Mouse (Mus musculus) brain, embryonic 14.5 days (tissue): Measurements from ENCODE around the gene Mpp2.

Source experiments
- CTCF ChIP-seq: fragments of 200-500 bp; IDR thresholded peaks from 2 replicates; pipeline ENCODE4 v1.5.1; 2012; ENCODE audit warnings: inconsistent platforms, mild to moderate bottlenecking, moderate library complexity, borderline replicate concordance; ENCODE audit not compliant: insufficient read depth, insufficient read length; ENCODE audit errors: extremely low read depth
- POLR2A ChIP-seq: fragments of 200-500 bp; IDR thresholded peaks from 2 replicates; pipeline ENCODE4 v1.6.1; 2012; ENCODE audit warnings: mild to moderate bottlenecking, inconsistent platforms, borderline replicate concordance; ENCODE audit not compliant: poor library complexity, insufficient read depth, insufficient read length, severe bottlenecking; ENCODE audit errors: extremely low read depth

DNA sequence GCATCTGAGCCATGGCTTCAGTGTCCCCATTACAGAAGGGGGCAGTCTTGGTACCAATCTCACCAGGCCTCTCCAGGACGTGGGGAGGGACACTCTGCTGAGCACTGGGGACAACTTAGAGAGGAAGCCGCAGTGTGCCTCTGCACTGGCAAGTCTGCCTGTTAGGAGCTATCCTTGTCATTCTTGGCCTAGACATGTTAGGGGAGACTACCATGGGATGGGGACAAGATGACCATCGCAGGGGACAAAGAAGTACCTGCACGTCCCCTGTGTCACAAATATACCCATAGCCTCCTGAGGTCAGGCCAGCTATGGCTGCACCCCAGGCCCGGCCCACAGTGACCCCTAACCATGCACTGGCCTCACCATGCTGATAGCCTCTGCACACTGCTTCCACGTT lies 44.9 kb downstream of the Mpp2 start:
- TF ChIP-seq POLR2A (no peak), CTCF (no peak)
